ENCODE assay signal across 23 mouse cellular contexts in genomic region chr1:66805408-66805807, GRCm38 (mm10). TPM values are rescaled to one million over a fixed set of nuclear protein-coding genes. Genes with fewer than 3 reads are reported as not detected.
DNase-seq lines count a peak whose midpoint lies in the region; ATAC-seq and TF ChIP-seq lines count a peak whose summit lies in the region.
"Had no signal": no experiment of that assay in that cellular context is flagged by ENCODE, and none has a peak within 500 bp of the region (broad histone marks: within the 10 kb centered on the region; RNA-seq: fewer than 3 reads in every experiment).

No protein-coding gene starts in this region.

- no peak overlapping the region for H3K4me2 ChIP-seq in lung, embryonic 14.5 days
- H3K4me2 ChIP-seq: heart, embryonic 12.5 days; limb, embryonic 12.5 days; liver, embryonic 12.5 days; lung, embryonic 15.5 days; midbrain, embryonic 13.5 days had no signal

- H3K4me3 ChIP-seq in lung, embryonic 14.5 days (ENCODE audit: low read depth, low read length), result no peak overlapping the region
- H3K4me3 ChIP-seq: gastrocnemius, adult 2 months; heart, embryonic 12.5 days; limb, embryonic 12.5 days; liver, embryonic 12.5 days; lung, embryonic 15.5 days; midbrain, embryonic 13.5 days had no signal

- in situ Hi-C loops in Patski (cut with MboI; ENCODE audit: low pct_unique_long_range_greater_than_20kb), result no loop called here

- CTCF ChIA-PET in Patski (lab: Charles Lee), result interaction anchor here (1.4 kb wide), 1 partner anchor 64 kb away, joined by 3 read pairs; no protein-coding TSS in a partner anchor

- H3K9ac ChIP-seq in lung, embryonic 14.5 days, result no peak overlapping the region
- H3K9ac ChIP-seq: heart, embryonic 12.5 days; limb, embryonic 12.5 days; liver, embryonic 12.5 days; lung, embryonic 15.5 days; midbrain, embryonic 13.5 days had no signal

- TF ChIP-seq CTCF in lung, embryonic 14.5 days (IDR thresholded peaks at IDR 0.05; ENCODE audit: low read depth), result 0 out of 2 replicates have a peak, but pooled peaks have one; percentile 6
- peak; percentile 14 for TF ChIP-seq CTCF in Patski (IDR thresholded peaks at IDR 0.05)

- H3K36me3 ChIP-seq in lung, embryonic 14.5 days (ENCODE audit: insufficient read depth), result peaks cover 15% of the 10 kb centered on the region
- H3K36me3 ChIP-seq in splenic B cell, adult 2 months (ENCODE audit: control insufficient read depth, insufficient read depth, low read length, poor library complexity, severe bottlenecking), result peaks cover 2% of the 10 kb centered on the region; the same call in 1 of the 2 replicates

- H3K4me1 ChIP-seq in lung, embryonic 14.5 days (ENCODE audit: insufficient read depth), result no peaks in the 10 kb centered on the region
- H3K4me1 ChIP-seq: liver, embryonic 12.5 days; midbrain, embryonic 13.5 days had no signal

- POLR2A ChIA-PET in Patski (lab: Charles Lee), result no interaction called here

- 88% methylated on average over 1 of the region's 1 CpGs for WGBS in lung, embryonic 14.5 days

- no peak overlapping the region for H3K27ac ChIP-seq in lung, embryonic 14.5 days (ENCODE audit: low read depth)
- H3K27ac ChIP-seq: hindbrain, postnatal 0 days; limb, embryonic 12.5 days; liver, embryonic 12.5 days; lung, embryonic 15.5 days; macrophage; midbrain, embryonic 13.5 days had no signal

- no peaks in the 10 kb centered on the region for H3K9me3 ChIP-seq in lung, embryonic 14.5 days (ENCODE audit: low read depth, low read length)
- H3K9me3 ChIP-seq: heart, embryonic 12.5 days; limb, embryonic 12.5 days; liver, embryonic 12.5 days; lung, embryonic 15.5 days; midbrain, embryonic 13.5 days had no signal

- no peaks in the 10 kb centered on the region for H3K27me3 ChIP-seq in lung, embryonic 14.5 days (ENCODE audit: insufficient read depth, low read length)
- H3K27me3 ChIP-seq in Patski, result no peaks in the 10 kb centered on the region
- H3K27me3 ChIP-seq in splenic B cell, adult 2 months (ENCODE audit: control insufficient read depth, insufficient read depth, low read length, poor library complexity, severe bottlenecking), result no peaks in the 10 kb centered on the region
- H3K27me3 ChIP-seq: heart, embryonic 12.5 days; limb, embryonic 12.5 days; liver, embryonic 12.5 days; lung, embryonic 15.5 days; midbrain, embryonic 13.5 days had no signal

- DNase-seq in lung, embryonic 14.5 days, result no peak
- no peak for DNase-seq in lung, postnatal 14 days
- peak; percentile 13 for DNase-seq in CD4-positive helper T cell, adult 2 months (ENCODE audit: low read depth, low spot score)
- DNase-seq in Patski (ENCODE audit: low read depth, low spot score), result no peak
- peak; percentile 38 for DNase-seq in splenic B cell, adult 2 months (ENCODE audit: low read depth, low spot score)
- DNase-seq in urinary bladder, postnatal 10 days (ENCODE audit: low spot score), result no peak
- DNase-seq in right cerebral cortex, postnatal 4 days, result no peak
- DNase-seq: adrenal gland, postnatal 14 days; cerebellum, adult 8-10 months; cerebellum, postnatal 36 days; heart, postnatal 10 days; kidney, postnatal 10 days; layer of hippocampus, postnatal 36 days had no signal

- ATAC-seq in lung, embryonic 14.5 days (ENCODE audit: insufficient read depth), result no peak
- no peak for ATAC-seq in Patski
- ATAC-seq: forebrain, embryonic 14.5 days; hindbrain, postnatal 0 days; intestine, postnatal 0 days; liver, embryonic 12.5 days; midbrain, embryonic 13.5 days had no signal

RNA-seq across cellular contexts. Expression of gene Kansl1l, which starts 12.0 kb away (rescaled TPM):
- 21.9 and 22.3 TPM in 2 replicates for polyA plus RNA-seq in lung, embryonic 14.5 days (2014; fragmentation: Nextera tagmentation; extraction: Ambion mirVana)
- 44.2 TPM for polyA plus RNA-seq in Patski (2021)

RNA-seq across cellular contexts. Expression of gene Acadl, which starts 57.7 kb away (rescaled TPM):
- 128 and 140 TPM in 2 replicates for polyA plus RNA-seq in lung, embryonic 14.5 days (2014; fragmentation: Nextera tagmentation; extraction: Ambion mirVana)
- 220 TPM for polyA plus RNA-seq in Patski (2021)

Comparison
In these comparisons a context has a peak if more than half of its experiments do, and no peak if none do; other contexts are left out.
1. DNase-seq: peak in CD4-positive helper T cell, adult 2 months (single experiment) and splenic B cell, adult 2 months (single experiment); none in lung, embryonic 14.5 days (single experiment), lung, postnatal 14 days (single experiment), Patski (single experiment), urinary bladder, postnatal 10 days (single experiment) and right cerebral cortex, postnatal 4 days (single experiment).